Mouse (Mus musculus) midbrain, embryonic 14.5 days (tissue): ENCODE measurements around the gene N4bp2l2. TPM values are rescaled to one million over a fixed set of nuclear protein-coding genes. Genes with fewer than 3 reads are reported as not detected.

Experiments
- ATAC-seq: fragments of 200-750 bp; cut with Nextera tagmentation; 2 replicates; pipeline ENCODE4 v1.8.0; 2017; ENCODE audit warnings: moderate number of reproducible peaks, moderate library complexity; ENCODE audit not compliant: low FRiP score, low TSS enrichment
- DNase-seq: peaks from one replicate; pipeline ENCODE4 v3.0.0-alpha.2; 2015
- H3K27ac ChIP-seq: fragments of 300-500 bp; sonication (generic); replicated peaks from 2 replicates; pipeline ENCODE4 v1.5.1; 2014; ENCODE audit warnings: mild to moderate bottlenecking, low read depth, low read length, moderate library complexity
- H3K27me3 ChIP-seq: fragments of 300-500 bp; sonication (generic); 2 replicates; pipeline ENCODE4 v1.6.1; 2014; ENCODE audit warnings: low read length, control low read depth, mixed read lengths; ENCODE audit not compliant: control insufficient read depth, insufficient read depth
- H3K36me3 ChIP-seq: fragments of 300-500 bp; sonication (generic); 2 replicates; pipeline ENCODE4 v1.6.1; 2014; ENCODE audit warnings: low read length, control low read depth; ENCODE audit not compliant: control insufficient read depth, insufficient read depth
- H3K4me1 ChIP-seq: fragments of 300-500 bp; sonication (generic); 2 replicates; pipeline ENCODE4 v1.6.1; 2014; ENCODE audit warnings: mild to moderate bottlenecking, antibody characterized with exemption, low read length, control low read depth; ENCODE audit not compliant: control insufficient read depth, insufficient read depth
- H3K4me2 ChIP-seq: fragments of 300-500 bp; sonication (generic); 2 replicates; pipeline ENCODE4 v1.6.1; 2014; ENCODE audit warnings: mild to moderate bottlenecking, low read length, moderate library complexity
- H3K4me3 ChIP-seq: fragments of 300-500 bp; sonication (generic); replicated peaks from 2 replicates; pipeline ENCODE4 v1.5.1; 2014; ENCODE audit warnings: low read depth, low read length
- H3K9ac ChIP-seq: fragments of 300-500 bp; sonication (generic); replicated peaks from 2 replicates; pipeline ENCODE4 v1.6.1; 2014; ENCODE audit warnings: mild to moderate bottlenecking, low read length, moderate library complexity
- H3K9me3 ChIP-seq: fragments of 300-500 bp; sonication (generic); 2 replicates; pipeline ENCODE4 v1.6.1; 2016; ENCODE audit warnings: low read length, control low read depth, mixed read lengths; ENCODE audit not compliant: control insufficient read depth
- WGBS: fragments of 180-500 bp; shearing (Covaris S2); extraction: QIAGEN DNeasy Blood & Tissue Kit; methylation state at CpG from one replicate; pipeline ENCODE4 v1.1.7; 2014; 5-methylcytosine and 5-hydroxymethylcytosine counted together
- polyA plus RNA-seq: library from polyadenylated mRNA; unstranded; fragments of >200 nt; fragmentation: Nextera tagmentation; extraction: Ambion mirVana; gene quantifications from 2 replicates; pipeline ENCODE4 v1.2.1, GENCODE M21; 2014

N4bp2l2 gene
- polyA plus RNA-seq, 1 experiment from 2014 or later: 31.6 TPM

GRCm38 (mm10) chr5:150625528-150625927 is 40.5 kb downstream of the N4bp2l2 start:
- no peaks in the 10 kb centered on the region for H3K9me3 ChIP-seq
- no peaks in the 10 kb centered on the region for H3K36me3 ChIP-seq
- no peak overlapping the region for H3K4me3 ChIP-seq
- no peak overlapping the region for H3K9ac ChIP-seq
- no peak overlapping the region for H3K4me2 ChIP-seq
- no peak overlapping the region for H3K27ac ChIP-seq
- 95% methylated on average over 7 of the region's 7 CpGs for WGBS
- H3K4me1 ChIP-seq: no peaks in the 10 kb centered on the region
- DNase-seq (no peak), ATAC-seq (no peak)
- H3K27me3 ChIP-seq: no peaks in the 10 kb centered on the region

DNA sequence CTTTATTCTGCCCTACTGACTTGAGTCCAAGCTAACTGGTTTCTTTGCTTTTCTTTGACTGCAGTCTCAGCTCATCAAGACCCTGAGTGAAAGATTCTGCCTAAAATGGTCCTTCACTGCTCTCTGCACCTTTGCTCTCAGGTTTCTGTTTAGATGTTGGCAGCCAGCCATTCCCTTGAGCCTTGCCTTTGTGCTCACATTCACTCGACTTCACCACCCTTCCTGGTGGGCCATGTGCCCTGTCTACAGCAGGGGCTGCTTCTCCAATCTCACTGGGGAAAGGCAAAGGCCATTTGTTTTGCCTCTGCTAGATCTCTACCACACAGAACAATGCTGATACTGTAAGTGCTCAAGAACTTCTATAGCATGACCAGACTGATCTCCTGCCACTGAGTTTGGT is 43.2 kb downstream of the N4bp2l2 start:
- DNase-seq: no peak
- ATAC-seq: no peak

GRCm38 (mm10) chr5:150621592-150621991 is 44.4 kb downstream of the N4bp2l2 start:
- Histone ChIP-seq H3K27ac (no peak overlapping the region), H3K4me2 (no peak overlapping the region), H3K4me1 (no peaks in the 10 kb centered on the region), H3K4me3 (no peak overlapping the region), H3K9ac (no peak overlapping the region), H3K9me3 (no peaks in the 10 kb centered on the region), H3K36me3 (0 out of 2 replicates have a peak, but pooled peaks cover 3% of the 10 kb centered on the region), H3K27me3 (no peaks in the 10 kb centered on the region)
- no peak for DNase-seq
- 95% methylated on average over 3 of the region's 3 CpGs for WGBS
- ATAC-seq: no peak

More for the DNA sequence above, 43.2 kb downstream of the N4bp2l2 start:
- Histone ChIP-seq H3K4me1 (no peaks in the 10 kb centered on the region), H3K4me3 (no peak overlapping the region), H3K36me3 (0 out of 2 replicates have a peak, but pooled peaks cover 3% of the 10 kb centered on the region), H3K27me3 (no peaks in the 10 kb centered on the region), H3K27ac (no peak overlapping the region), H3K9me3 (no peaks in the 10 kb centered on the region), H3K9ac (no peak overlapping the region), H3K4me2 (no peak overlapping the region)
- WGBS: 59% methylated on average over 1 of the region's 1 CpGs

- ATAC-seq (no peak), DNase-seq (no peak)
- H3K9ac ChIP-seq: no peak overlapping the region
- H3K27ac ChIP-seq: no peak overlapping the region
- no peaks in the 10 kb centered on the region for H3K27me3 ChIP-seq
- 0 out of 2 replicates have a peak, but pooled peaks cover 3% of the 10 kb centered on the region for H3K36me3 ChIP-seq
- no peaks in the 10 kb centered on the region for H3K4me1 ChIP-seq
- no peak overlapping the region for H3K4me2 ChIP-seq
- 93% methylated on average over 7 of the region's 7 CpGs for WGBS
- no peak overlapping the region for H3K4me3 ChIP-seq
- no peaks in the 10 kb centered on the region for H3K9me3 ChIP-seq
These were observed 45.3 kb downstream of the N4bp2l2 start for GRCm38 (mm10) chr5:150620588-150621135.

DNA sequence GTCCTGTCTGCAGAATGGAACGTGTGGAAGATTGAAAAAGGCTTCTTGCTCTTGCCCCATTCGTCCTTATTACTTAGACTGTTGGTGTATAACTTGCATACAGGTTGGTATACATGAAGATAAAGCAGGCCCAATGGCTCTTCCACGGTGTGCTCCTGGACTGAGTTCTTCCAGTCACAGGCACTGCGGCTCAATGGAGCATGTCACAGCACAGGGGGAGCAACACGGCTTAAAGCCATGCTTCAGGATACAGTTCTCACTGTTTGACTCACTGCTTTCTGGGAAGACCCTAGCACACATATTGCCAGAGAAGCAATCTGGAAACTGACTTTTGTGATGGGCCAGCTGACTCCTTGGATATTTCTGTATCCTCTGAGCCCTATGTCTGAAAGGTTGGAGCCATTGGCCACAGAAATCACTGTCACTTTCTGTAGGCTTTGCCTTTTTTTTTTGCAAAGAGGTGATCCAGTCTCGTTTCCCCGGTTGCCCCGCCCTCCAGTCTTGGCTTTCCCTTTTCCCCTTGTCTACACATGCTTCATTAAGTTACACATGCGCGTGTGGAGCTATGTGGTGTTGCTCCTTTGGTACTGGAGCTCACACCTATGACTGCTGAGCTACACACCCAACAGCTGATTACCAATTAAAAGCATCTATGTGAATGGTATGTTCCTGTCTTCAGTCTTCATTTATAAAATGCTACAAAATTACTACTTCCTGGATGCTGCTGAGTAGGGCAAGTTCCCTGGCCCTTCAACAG is 47.2 kb downstream of the N4bp2l2 start:
- no peaks in the 10 kb centered on the region for H3K9me3 ChIP-seq
- no peak overlapping the region for H3K4me3 ChIP-seq
- WGBS: 89% methylated on average over 10 of the region's 10 CpGs
- no peak overlapping the region for H3K9ac ChIP-seq
- H3K27me3 ChIP-seq: no peaks in the 10 kb centered on the region
- ATAC-seq: no peak
- H3K36me3 ChIP-seq: 0 out of 2 replicates have a peak, but pooled peaks cover 3% of the 10 kb centered on the region
- H3K27ac ChIP-seq: no peak overlapping the region
- no peak overlapping the region for H3K4me2 ChIP-seq
- DNase-seq: no peak
- no peaks in the 10 kb centered on the region for H3K4me1 ChIP-seq

DNA sequence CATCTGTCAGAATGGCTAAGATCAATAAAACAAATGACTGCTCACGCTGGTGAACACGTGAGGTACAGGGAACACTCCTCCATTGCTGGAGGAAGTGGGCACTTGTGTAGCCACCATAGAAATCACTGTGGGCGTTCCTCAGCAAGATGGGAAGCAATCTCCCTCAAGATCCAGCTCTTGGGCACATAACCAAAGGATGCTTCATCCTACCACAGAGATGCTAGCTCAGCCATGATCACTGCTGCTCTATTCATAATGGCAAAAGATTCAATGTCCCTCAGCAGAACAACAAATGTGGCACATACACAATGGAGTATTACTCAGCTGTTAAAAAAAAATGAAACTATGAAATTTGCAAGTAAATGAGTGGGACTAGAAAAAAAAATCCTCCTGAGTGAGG is 49.3 kb downstream of the N4bp2l2 start:
- Histone ChIP-seq H3K4me2 (no peak overlapping the region), H3K27me3 (no peaks in the 10 kb centered on the region), H3K9ac (no peak overlapping the region), H3K4me3 (no peak overlapping the region), H3K4me1 (no peaks in the 10 kb centered on the region), H3K36me3 (0 out of 2 replicates have a peak, but pooled peaks cover 3% of the 10 kb centered on the region), H3K9me3 (no peaks in the 10 kb centered on the region), H3K27ac (no peak overlapping the region)
- 91% methylated on average over 3 of the region's 3 CpGs for WGBS
- DNase-seq: no peak
- ATAC-seq: no peak

DNA sequence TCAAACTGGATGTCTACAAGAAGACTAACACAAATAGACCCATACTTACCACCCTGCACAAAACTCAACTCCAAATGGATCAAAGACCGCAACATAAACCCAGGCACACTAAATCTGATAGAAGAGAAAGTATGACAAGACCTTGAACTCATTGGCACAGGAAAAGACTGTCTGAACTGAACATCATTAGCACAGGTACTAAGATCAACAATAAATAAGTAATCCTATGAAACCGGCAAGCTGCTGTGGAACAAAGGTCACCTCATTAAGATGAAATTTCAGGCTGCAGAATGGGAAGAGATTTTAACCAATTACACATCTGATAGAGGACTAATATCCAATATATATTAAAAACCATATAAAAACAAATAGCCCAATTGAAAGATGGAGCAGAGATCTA is 49.8 kb downstream of the N4bp2l2 start:
- no peaks in the 10 kb centered on the region for H3K27me3 ChIP-seq
- H3K4me2 ChIP-seq: no peak overlapping the region
- H3K4me3 ChIP-seq: no peak overlapping the region
- 0 out of 2 replicates have a peak, but pooled peaks cover 3% of the 10 kb centered on the region for H3K36me3 ChIP-seq
- WGBS: 93% methylated on average over 2 of the region's 2 CpGs
- DNase-seq (no peak), ATAC-seq (no peak)
- H3K9ac ChIP-seq: no peak overlapping the region
- H3K4me1 ChIP-seq: no peaks in the 10 kb centered on the region
- no peak overlapping the region for H3K27ac ChIP-seq
- H3K9me3 ChIP-seq: no peaks in the 10 kb centered on the region

DNA sequence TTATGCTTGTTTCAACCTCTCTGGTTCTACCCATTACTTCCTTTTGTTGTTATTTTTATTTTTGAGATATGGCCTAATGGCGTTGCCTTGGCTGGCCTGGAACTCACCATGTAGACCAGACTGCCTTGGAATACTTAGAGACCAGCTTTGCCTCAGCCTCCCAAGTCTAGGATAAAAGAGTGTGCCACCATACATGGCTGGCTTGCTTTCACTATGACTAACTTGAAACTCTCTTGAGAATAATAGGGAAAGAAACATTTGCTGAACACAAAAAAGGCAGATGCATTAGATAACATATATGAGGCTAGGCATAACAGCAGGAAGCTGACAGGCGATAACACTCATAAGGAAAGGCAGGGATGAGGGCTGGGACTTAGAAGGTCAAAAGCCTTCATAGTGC is 51.9 kb downstream of the N4bp2l2 start:
- H3K4me3 ChIP-seq: no peak overlapping the region
- no peak overlapping the region for H3K27ac ChIP-seq
- H3K36me3 ChIP-seq: no peaks in the 10 kb centered on the region
- 91% methylated on average over 2 of the region's 2 CpGs for WGBS
- H3K4me2 ChIP-seq: no peak overlapping the region
- DNase-seq (no peak), ATAC-seq (no peak)
- H3K9me3 ChIP-seq: no peaks in the 10 kb centered on the region
- H3K4me1 ChIP-seq: no peaks in the 10 kb centered on the region
- H3K9ac ChIP-seq: no peak overlapping the region
- no peaks in the 10 kb centered on the region for H3K27me3 ChIP-seq

GRCm38 (mm10) chr5:150611697-150612096 is 54.3 kb downstream of the N4bp2l2 start:
- H3K4me2 ChIP-seq: no peak overlapping the region
- no peak overlapping the region for H3K9ac ChIP-seq
- H3K9me3 ChIP-seq: no peaks in the 10 kb centered on the region
- H3K36me3 ChIP-seq: peaks cover 13% of the 10 kb centered on the region
- H3K27me3 ChIP-seq: no peaks in the 10 kb centered on the region
- ATAC-seq (no peak), DNase-seq (no peak)
- H3K4me3 ChIP-seq: no peak overlapping the region
- no peak overlapping the region for H3K27ac ChIP-seq
- WGBS: 88% methylated on average over 12 of the region's 12 CpGs
- no peaks in the 10 kb centered on the region for H3K4me1 ChIP-seq
